Mouse (Mus musculus) spleen, adult 2 months (tissue): Measurements from ENCODE around the gene Cd3e.
A peak's percentile ranks its signal among the peaks of the same experiment; 100 is the strongest.

Experiments
- CTCF ChIP-seq: fragments of 200-500 bp; IDR thresholded peaks from 2 replicates; pipeline ENCODE4 v1.5.1; 2011; ENCODE audit warnings: mild to moderate bottlenecking, inconsistent platforms; ENCODE audit not compliant: insufficient read depth, insufficient read length, insufficient replicate concordance; ENCODE audit errors: extremely low read depth
- POLR2A ChIP-seq: fragments of 200-500 bp; IDR thresholded peaks from 2 replicates; pipeline ENCODE4 v1.6.1; 2011; ENCODE audit warnings: low read depth, low read length, inconsistent platforms

DNA sequence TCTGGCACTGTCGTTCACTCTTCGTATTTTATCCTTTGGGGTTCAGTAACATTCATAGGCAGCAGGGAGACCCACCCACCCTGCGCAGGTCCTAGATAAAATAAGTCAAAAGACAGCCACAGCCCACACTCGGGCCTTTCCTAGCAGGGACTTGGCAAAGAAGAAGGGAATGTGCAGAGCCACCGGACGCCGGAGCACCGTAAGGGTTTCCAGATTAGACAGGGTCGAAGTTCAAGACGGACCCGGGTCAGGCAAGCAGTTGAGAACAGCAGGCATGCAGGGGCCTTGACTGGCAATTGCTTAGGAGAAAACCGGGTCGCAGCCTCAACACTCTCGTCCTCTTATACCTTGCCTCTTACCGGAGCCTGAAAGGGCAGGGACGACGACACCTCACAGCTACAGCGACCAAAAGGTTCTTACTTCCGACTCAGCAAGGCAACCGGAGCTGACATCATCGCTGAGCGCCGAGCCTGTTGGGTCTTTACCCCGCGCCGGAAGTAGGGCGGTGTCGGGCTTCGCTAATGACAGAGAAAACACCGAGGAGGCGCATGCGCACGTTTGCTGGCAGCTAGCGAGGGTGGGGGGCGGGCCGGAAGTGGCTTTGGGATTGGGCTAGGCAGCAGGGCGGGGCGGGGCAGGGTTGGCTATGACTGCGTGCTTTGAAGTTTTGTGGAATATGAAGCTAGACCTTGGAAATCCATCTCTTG is 44.1 kb downstream of the Cd3e start, which contains the start of gene Ube4a:
- TF ChIP-seq POLR2A, result peak; percentile 75
- TF ChIP-seq CTCF, result no peak
